Mouse (Mus musculus): ENCODE measurements around the gene Mcoln2. TPM values are rescaled to one million over a fixed set of nuclear protein-coding genes. Genes with fewer than 3 reads are reported as not detected.

The Mcoln2 gene
- polyA plus RNA-seq, 1 experiment from 2014 or later = 1.5 TPM

GRCm38 (mm10) chr3:146152348-146152747, 2.7 kb downstream of the Mcoln2 start:
- ATAC-seq (replicated peaks; ENCODE audit: low FRiP score, low read depth) (no peak), DNase-seq (ENCODE audit: low spot score) (no peak)
- Histone ChIP-seq H3K9ac (ENCODE audit: low read depth, low read length) (no peak overlapping the region), H3K9me3 (replicated peaks; ENCODE audit: low read length) (no peaks in the 10 kb centered on the region), H3K4me1 (replicated peaks; ENCODE audit: insufficient read depth, low read length) (peaks cover 10% of the 10 kb centered on the region; the same call in 1 of the 2 replicates), H3K4me3 (replicated peaks; ENCODE audit: low read depth, low read length) (no peak overlapping the region), H3K27me3 (ENCODE audit: insufficient read depth, low read length) (0 out of 2 replicates have a peak, but pooled peaks cover 3% of the 10 kb centered on the region), H3K4me2 (ENCODE audit: low read length) (no peak overlapping the region), H3K36me3 (ENCODE audit: insufficient read depth, low read length) (no peaks in the 10 kb centered on the region), H3K27ac (no peak overlapping the region)
- WGBS = 83% methylated on average over 8 of the region's 8 CpGs
- TF ChIP-seq CTCF (IDR thresholded peaks at IDR 0.05; ENCODE audit: low read depth) = no peak

GRCm38 (mm10) chr3:146152913-146153312, 3.3 kb downstream of the Mcoln2 start:
- 93% methylated on average over 2 of the region's 2 CpGs for WGBS
- no peak for TF ChIP-seq CTCF (IDR thresholded peaks at IDR 0.05; ENCODE audit: low read depth)
- no peak overlapping the region for H3K4me3 ChIP-seq (replicated peaks; ENCODE audit: low read depth, low read length)
- H3K9ac ChIP-seq (ENCODE audit: low read depth, low read length) = no peak overlapping the region
- no peaks in the 10 kb centered on the region for H3K9me3 ChIP-seq (replicated peaks; ENCODE audit: low read length)
- H3K4me1 ChIP-seq (replicated peaks; ENCODE audit: insufficient read depth, low read length) = peaks cover 10% of the 10 kb centered on the region; the same call in 1 of the 2 replicates
- no peaks in the 10 kb centered on the region for H3K36me3 ChIP-seq (ENCODE audit: insufficient read depth, low read length)
- no peak for DNase-seq (ENCODE audit: low spot score)
- H3K4me2 ChIP-seq (ENCODE audit: low read length) = no peak overlapping the region
- H3K27ac ChIP-seq = no peak overlapping the region
- ATAC-seq (replicated peaks; ENCODE audit: low FRiP score, low read depth) = no peak
- 0 out of 2 replicates have a peak, but pooled peaks cover 3% of the 10 kb centered on the region for H3K27me3 ChIP-seq (ENCODE audit: insufficient read depth, low read length)

GRCm38 (mm10) chr3:146153862-146154611, 4.4 kb downstream of the Mcoln2 start:
- DNase-seq (ENCODE audit: low spot score) (no peak), ATAC-seq (replicated peaks; ENCODE audit: low FRiP score, low read depth) (no peak)
- Histone ChIP-seq H3K9me3 (replicated peaks; ENCODE audit: low read length) (no peaks in the 10 kb centered on the region), H3K36me3 (ENCODE audit: insufficient read depth, low read length) (no peaks in the 10 kb centered on the region), H3K4me3 (replicated peaks; ENCODE audit: low read depth, low read length) (no peak overlapping the region), H3K27me3 (ENCODE audit: insufficient read depth, low read length) (0 out of 2 replicates have a peak, but pooled peaks cover 3% of the 10 kb centered on the region), H3K9ac (ENCODE audit: low read depth, low read length) (no peak overlapping the region), H3K27ac (no peak overlapping the region), H3K4me2 (ENCODE audit: low read length) (no peak overlapping the region), H3K4me1 (replicated peaks; ENCODE audit: insufficient read depth, low read length) (peaks cover 10% of the 10 kb centered on the region; the same call in 1 of the 2 replicates)
- WGBS = 27% methylated on average over 12 of the region's 12 CpGs
- no peak for TF ChIP-seq CTCF (IDR thresholded peaks at IDR 0.05; ENCODE audit: low read depth)

- Histone ChIP-seq H3K9ac (ENCODE audit: low read depth, low read length) (no peak overlapping the region), H3K4me2 (ENCODE audit: low read length) (no peak overlapping the region), H3K27ac (no peak overlapping the region), H3K9me3 (replicated peaks; ENCODE audit: low read length) (no peaks in the 10 kb centered on the region), H3K4me3 (replicated peaks; ENCODE audit: low read depth, low read length) (no peak overlapping the region), H3K27me3 (ENCODE audit: insufficient read depth, low read length) (0 out of 2 replicates have a peak, but pooled peaks cover 3% of the 10 kb centered on the region), H3K36me3 (ENCODE audit: insufficient read depth, low read length) (no peaks in the 10 kb centered on the region), H3K4me1 (replicated peaks; ENCODE audit: insufficient read depth, low read length) (no peaks in the 10 kb centered on the region)
- no peak for ATAC-seq (replicated peaks; ENCODE audit: low FRiP score, low read depth)
- TF ChIP-seq CTCF (IDR thresholded peaks at IDR 0.05; ENCODE audit: low read depth) = no peak
- WGBS = 71% methylated on average over 13 of the region's 13 CpGs
- no peak for DNase-seq (ENCODE audit: low spot score)
Observed at GRCm38 (mm10) chr3:146155628-146156576, 6.3 kb downstream of the Mcoln2 start.

GRCm38 (mm10) chr3:146156811-146157210, 7.2 kb downstream of the Mcoln2 start:
- 64% methylated on average over 2 of the region's 2 CpGs for WGBS
- Histone ChIP-seq H3K4me2 (ENCODE audit: low read length) (no peak overlapping the region), H3K9me3 (replicated peaks; ENCODE audit: low read length) (no peaks in the 10 kb centered on the region)

GRCm38 (mm10) chr3:146158039-146158438, 8.4 kb downstream of the Mcoln2 start:
- Histone ChIP-seq H3K4me2 (ENCODE audit: low read length) (no peak overlapping the region), H3K9me3 (replicated peaks; ENCODE audit: low read length) (no peaks in the 10 kb centered on the region), H3K9ac (ENCODE audit: low read depth, low read length) (no peak overlapping the region), H3K36me3 (ENCODE audit: insufficient read depth, low read length) (no peaks in the 10 kb centered on the region), H3K4me1 (replicated peaks; ENCODE audit: insufficient read depth, low read length) (no peaks in the 10 kb centered on the region), H3K4me3 (replicated peaks; ENCODE audit: low read depth, low read length) (no peak overlapping the region), H3K27ac (no peak overlapping the region), H3K27me3 (ENCODE audit: insufficient read depth, low read length) (no peaks in the 10 kb centered on the region)
- WGBS = 77% methylated on average over 4 of the region's 4 CpGs
- no peak for DNase-seq (ENCODE audit: low spot score)
- no peak for ATAC-seq (replicated peaks; ENCODE audit: low FRiP score, low read depth)
- no peak for TF ChIP-seq CTCF (IDR thresholded peaks at IDR 0.05; ENCODE audit: low read depth)

More at GRCm38 (mm10) chr3:146156811-146157210, 7.2 kb downstream of the Mcoln2 start:
- Histone ChIP-seq H3K27ac (no peak overlapping the region), H3K4me3 (replicated peaks; ENCODE audit: low read depth, low read length) (no peak overlapping the region), H3K27me3 (ENCODE audit: insufficient read depth, low read length) (0 out of 2 replicates have a peak, but pooled peaks cover 1% of the 10 kb centered on the region), H3K9ac (ENCODE audit: low read depth, low read length) (no peak overlapping the region), H3K36me3 (ENCODE audit: insufficient read depth, low read length) (no peaks in the 10 kb centered on the region), H3K4me1 (replicated peaks; ENCODE audit: insufficient read depth, low read length) (no peaks in the 10 kb centered on the region)
- ATAC-seq (replicated peaks; ENCODE audit: low FRiP score, low read depth) (no peak), DNase-seq (ENCODE audit: low spot score) (no peak)
- TF ChIP-seq CTCF (IDR thresholded peaks at IDR 0.05; ENCODE audit: low read depth) = no peak

All from kidney, postnatal 0 days (tissue).